Mouse (Mus musculus) kidney, postnatal 4 days (tissue): ENCODE results near the gene Edar.
"Not testable (repeated sequence)": the region's sequence is repeated elsewhere in the genome, so short reads cannot be mapped to it uniquely, and the experiment has no call there.

Experiments used
- DNase-seq, 2 experiments: peaks; one replicate each; pipeline ENCODE4 v3.0.0; 2021; ENCODE audit warnings: mixed read lengths in 2 of 2

The Edar gene

GRCm38 (mm10) chr10:58675533-58675932, at the start of gene Edar:
Gene Edar, minus strand, starts transcription at chr10:58675654.
- peak; percentile 92 to 93 for DNase-seq

- not testable (repeated sequence) for DNase-seq
These were observed 42.7 kb upstream of the Edar start, which contains the start of gene Gm17542 for GRCm38 (mm10) chr10:58718110-58718509. Gene Gm17542, minus strand, starts transcription at chr10:58718210.

GRCm38 (mm10) chr10:58714789-58715148, 39.3 kb upstream of the Edar start:
- DNase-seq: no peak

GRCm38 (mm10) chr10:58713855-58714788, 38.7 kb upstream of the Edar start:
- DNase-seq: peak; percentile 12 to 15

GRCm38 (mm10) chr10:58713225-58713624, 37.8 kb upstream of the Edar start:
- DNase-seq: no peak

GRCm38 (mm10) chr10:58709021-58709420, 33.6 kb upstream of the Edar start:
- DNase-seq: no peak

- no peak for DNase-seq
These were observed 25.1 kb upstream of the Edar start for GRCm38 (mm10) chr10:58700578-58700977.

- DNase-seq: no peak
These were observed 24.7 kb upstream of the Edar start for GRCm38 (mm10) chr10:58700160-58700559.

- DNase-seq: no peak
These were observed 23.5 kb upstream of the Edar start for GRCm38 (mm10) chr10:58698955-58699354.

- DNase-seq: no peak
These were observed 15.6 kb upstream of the Edar start for GRCm38 (mm10) chr10:58691051-58691450.

- DNase-seq: no peak
These were observed 3.8 kb upstream of the Edar start for GRCm38 (mm10) chr10:58679298-58679697.

GRCm38 (mm10) chr10:58673278-58674061, 2.0 kb downstream of the Edar start:
- peak; percentile 93 for DNase-seq

GRCm38 (mm10) chr10:58672557-58673277, 2.7 kb downstream of the Edar start:
- no peak for DNase-seq

GRCm38 (mm10) chr10:58663868-58664267, 11.6 kb downstream of the Edar start:
- no peak for DNase-seq

- peak; percentile 28 to 30 for DNase-seq
These were observed 12.0 kb downstream of the Edar start for GRCm38 (mm10) chr10:58663417-58663816.

GRCm38 (mm10) chr10:58659268-58659986, 16.0 kb downstream of the Edar start:
- DNase-seq: no peak

- peak in 1 of 2 experiments; percentile 31 for DNase-seq
These were observed 17.7 kb downstream of the Edar start for GRCm38 (mm10) chr10:58657731-58658130.

- DNase-seq: no peak
These were observed 21.8 kb downstream of the Edar start for GRCm38 (mm10) chr10:58653679-58654078.

GRCm38 (mm10) chr10:58652418-58653394, 22.7 kb downstream of the Edar start:
- DNase-seq: no peak

GRCm38 (mm10) chr10:58652045-58652417, 23.4 kb downstream of the Edar start:
- DNase-seq: no peak
